Mouse (Mus musculus): ENCODE measurements around the gene Xylt1. TPM values are rescaled to one million over a fixed set of nuclear protein-coding genes. Genes with fewer than 3 reads are reported as not detected.
A peak's percentile ranks its signal among the peaks of the same experiment; 100 is the strongest.

Gene Xylt1
- polyA plus RNA-seq, 1 experiment from 2014 or later = 0.52 TPM

GRCm38 (mm10) chr7:117698551-117699114, 317.9 kb downstream of the Xylt1 start:
- Histone ChIP-seq H3K27ac (ENCODE audit: low read depth, low read length) (no peak overlapping the region), H3K9ac (ENCODE audit: low read depth, low read length) (no peak overlapping the region), H3K36me3 (ENCODE audit: control insufficient read depth, insufficient read depth) (no peaks in the 10 kb centered on the region), H3K9me3 (ENCODE audit: control insufficient read depth) (no peaks in the 10 kb centered on the region), H3K4me3 (ENCODE audit: low read depth, low read length) (no peak overlapping the region), H3K27me3 (replicated peaks; ENCODE audit: control insufficient read depth, insufficient read depth, low read length) (no peaks in the 10 kb centered on the region), H3K4me1 (replicated peaks; ENCODE audit: control insufficient read depth, insufficient read depth, low read length) (no peaks in the 10 kb centered on the region), H3K4me2 (replicated peaks; ENCODE audit: low read depth) (no peak overlapping the region)
- no peak for ATAC-seq
- WGBS = 100% methylated on average over 1 of the region's 1 CpGs
- no peak for TF ChIP-seq CTCF (IDR thresholded peaks at IDR 0.05; ENCODE audit: low read depth)

- no peaks in the 10 kb centered on the region for H3K27me3 ChIP-seq (replicated peaks; ENCODE audit: control insufficient read depth, insufficient read depth, low read length)
- H3K27ac ChIP-seq (ENCODE audit: low read depth, low read length) = no peak overlapping the region
- no peak for ATAC-seq
- H3K9ac ChIP-seq (ENCODE audit: low read depth, low read length) = no peak overlapping the region
- no peak for TF ChIP-seq CTCF (IDR thresholded peaks at IDR 0.05; ENCODE audit: low read depth)
- H3K4me2 ChIP-seq (replicated peaks; ENCODE audit: low read depth) = no peak overlapping the region
- no peak overlapping the region for H3K4me3 ChIP-seq (ENCODE audit: low read depth, low read length)
- H3K9me3 ChIP-seq (ENCODE audit: control insufficient read depth) = no peaks in the 10 kb centered on the region
- 69% methylated on average over 4 of the region's 4 CpGs for WGBS
- no peaks in the 10 kb centered on the region for H3K36me3 ChIP-seq (ENCODE audit: control insufficient read depth, insufficient read depth)
- H3K4me1 ChIP-seq (replicated peaks; ENCODE audit: control insufficient read depth, insufficient read depth, low read length) = no peaks in the 10 kb centered on the region
Measured at GRCm38 (mm10) chr7:117699343-117699985, 318.7 kb downstream of the Xylt1 start.

GRCm38 (mm10) chr7:117700066-117700465, 319.3 kb downstream of the Xylt1 start:
- Histone ChIP-seq H3K27me3 (replicated peaks; ENCODE audit: control insufficient read depth, insufficient read depth, low read length) (no peaks in the 10 kb centered on the region), H3K4me1 (replicated peaks; ENCODE audit: control insufficient read depth, insufficient read depth, low read length) (no peaks in the 10 kb centered on the region), H3K27ac (ENCODE audit: low read depth, low read length) (no peak overlapping the region), H3K4me2 (replicated peaks; ENCODE audit: low read depth) (no peak overlapping the region), H3K9me3 (ENCODE audit: control insufficient read depth) (no peaks in the 10 kb centered on the region), H3K4me3 (ENCODE audit: low read depth, low read length) (no peak overlapping the region), H3K9ac (ENCODE audit: low read depth, low read length) (no peak overlapping the region), H3K36me3 (ENCODE audit: control insufficient read depth, insufficient read depth) (no peaks in the 10 kb centered on the region)
- ATAC-seq = no peak
- 63% methylated on average over 6 of the region's 6 CpGs for WGBS
- TF ChIP-seq CTCF (IDR thresholded peaks at IDR 0.05; ENCODE audit: low read depth) = no peak

- TF ChIP-seq CTCF (IDR thresholded peaks at IDR 0.05; ENCODE audit: low read depth) = peak; percentile 52
- H3K4me3 ChIP-seq (ENCODE audit: low read depth, low read length) = no peak overlapping the region
- H3K9ac ChIP-seq (ENCODE audit: low read depth, low read length) = no peak overlapping the region
- H3K27ac ChIP-seq (ENCODE audit: low read depth, low read length) = no peak overlapping the region
- no peaks in the 10 kb centered on the region for H3K4me1 ChIP-seq (replicated peaks; ENCODE audit: control insufficient read depth, insufficient read depth, low read length)
- no peak for ATAC-seq
- no peak overlapping the region for H3K4me2 ChIP-seq (replicated peaks; ENCODE audit: low read depth)
- 47% methylated on average over 10 of the region's 10 CpGs for WGBS
- no peaks in the 10 kb centered on the region for H3K36me3 ChIP-seq (ENCODE audit: control insufficient read depth, insufficient read depth)
- H3K27me3 ChIP-seq (replicated peaks; ENCODE audit: control insufficient read depth, insufficient read depth, low read length) = no peaks in the 10 kb centered on the region
- H3K9me3 ChIP-seq (ENCODE audit: control insufficient read depth) = no peaks in the 10 kb centered on the region
Measured at GRCm38 (mm10) chr7:117709901-117710607, 329.3 kb downstream of the Xylt1 start.

GRCm38 (mm10) chr7:117716876-117717408, 336.2 kb downstream of the Xylt1 start:
- H3K36me3 ChIP-seq (ENCODE audit: control insufficient read depth, insufficient read depth) = no peaks in the 10 kb centered on the region
- H3K9me3 ChIP-seq (ENCODE audit: control insufficient read depth) = no peaks in the 10 kb centered on the region
- no peak overlapping the region for H3K27ac ChIP-seq (ENCODE audit: low read depth, low read length)
- no peak overlapping the region for H3K9ac ChIP-seq (ENCODE audit: low read depth, low read length)
- WGBS = 73% methylated on average over 5 of the region's 5 CpGs
- H3K27me3 ChIP-seq (replicated peaks; ENCODE audit: control insufficient read depth, insufficient read depth, low read length) = no peaks in the 10 kb centered on the region
- no peaks in the 10 kb centered on the region for H3K4me1 ChIP-seq (replicated peaks; ENCODE audit: control insufficient read depth, insufficient read depth, low read length)
- no peak overlapping the region for H3K4me2 ChIP-seq (replicated peaks; ENCODE audit: low read depth)
- no peak overlapping the region for H3K4me3 ChIP-seq (ENCODE audit: low read depth, low read length)
- ATAC-seq = no peak
- TF ChIP-seq CTCF (IDR thresholded peaks at IDR 0.05; ENCODE audit: low read depth) = no peak

- no peak overlapping the region for H3K9ac ChIP-seq (ENCODE audit: low read depth, low read length)
- no peaks in the 10 kb centered on the region for H3K9me3 ChIP-seq (ENCODE audit: control insufficient read depth)
- no peaks in the 10 kb centered on the region for H3K27me3 ChIP-seq (replicated peaks; ENCODE audit: control insufficient read depth, insufficient read depth, low read length)
- H3K4me3 ChIP-seq (ENCODE audit: low read depth, low read length) = no peak overlapping the region
- ATAC-seq = no peak
- TF ChIP-seq CTCF (IDR thresholded peaks at IDR 0.05; ENCODE audit: low read depth) = no peak
- no peak overlapping the region for H3K27ac ChIP-seq (ENCODE audit: low read depth, low read length)
- H3K36me3 ChIP-seq (ENCODE audit: control insufficient read depth, insufficient read depth) = no peaks in the 10 kb centered on the region
- H3K4me1 ChIP-seq (replicated peaks; ENCODE audit: control insufficient read depth, insufficient read depth, low read length) = no peaks in the 10 kb centered on the region
- 64% methylated on average over 6 of the region's 6 CpGs for WGBS
- no peak overlapping the region for H3K4me2 ChIP-seq (replicated peaks; ENCODE audit: low read depth)
Measured at GRCm38 (mm10) chr7:117720426-117720825, 339.6 kb downstream of the Xylt1 start.

Measured in intestine, postnatal 0 days (tissue).